ENCODE assay signal across 11 mouse cellular contexts in the genomic region with DNA sequence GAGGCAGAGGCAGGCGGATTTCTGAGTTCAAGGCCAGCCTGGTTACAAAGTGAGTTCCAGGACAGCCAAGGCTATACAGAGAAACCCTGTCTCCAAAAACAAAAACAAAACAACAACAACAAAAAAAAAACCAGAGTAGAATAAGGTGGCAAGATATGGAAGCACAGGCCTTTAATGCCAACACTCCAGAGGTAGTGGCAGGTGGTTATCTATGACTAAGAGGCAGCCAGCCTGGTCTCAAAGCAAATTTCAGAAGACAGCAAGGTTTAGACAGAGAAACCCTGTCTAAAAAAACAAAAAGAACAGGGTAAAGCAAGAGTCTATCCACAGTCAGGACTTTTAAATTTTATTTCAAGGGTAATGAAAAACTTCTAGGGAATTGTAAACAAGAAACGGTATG. TPM values are rescaled to one million over a fixed set of nuclear protein-coding genes. Genes with fewer than 3 reads are reported as not detected.
DNase-seq lines count a peak whose midpoint lies in the region; ATAC-seq and TF ChIP-seq lines count a peak whose summit lies in the region.
"Had no signal": no experiment of that assay in that cellular context is flagged by ENCODE, and none has a peak within 500 bp of the region (broad histone marks: within the 10 kb centered on the region; RNA-seq: fewer than 3 reads in every experiment).

No protein-coding gene starts in this region.

- TF ChIP-seq POLR2A in myocyte (IDR thresholded peaks at IDR 0.05; ENCODE audit: insufficient read length, low read depth), result no peak

- H3K79me2 ChIP-seq in myocyte (ENCODE audit: control insufficient read depth, insufficient read depth), result peaks cover 20% of the 10 kb centered on the region

- ATAC-seq in limb, embryonic 12.5 days (ENCODE audit: insufficient number of reproducible peaks, insufficient read depth, low FRiP score, low TSS enrichment, low read depth), result no peak
- no peak for ATAC-seq in forebrain, embryonic 12.5 days (ENCODE audit: low FRiP score)
- ATAC-seq in limb, embryonic 13.5 days (ENCODE audit: low FRiP score, low read depth), result no peak

- WGBS in limb, embryonic 12.5 days, result 94% methylated on average over 2 of the region's 2 CpGs
- 91% methylated on average over 2 of the region's 2 CpGs for WGBS in limb, embryonic 10.5 days
- WGBS in forebrain, embryonic 12.5 days, result 93% methylated on average over 2 of the region's 2 CpGs
- 97% methylated on average over 2 of the region's 2 CpGs for WGBS in limb, embryonic 13.5 days

- H3K9me3 ChIP-seq in limb, embryonic 12.5 days, result no peaks in the 10 kb centered on the region
- H3K9me3 ChIP-seq in limb, embryonic 10.5 days (replicated peaks), result no peaks in the 10 kb centered on the region
- no peaks in the 10 kb centered on the region for H3K9me3 ChIP-seq in forebrain, embryonic 12.5 days
- no peaks in the 10 kb centered on the region for H3K9me3 ChIP-seq in limb, embryonic 13.5 days

- peaks cover 11% of the 10 kb centered on the region for H3K4me1 ChIP-seq in limb, embryonic 12.5 days (replicated peaks)
- peaks cover 22% of the 10 kb centered on the region for H3K4me1 ChIP-seq in limb, embryonic 10.5 days
- H3K4me1 ChIP-seq in forebrain, embryonic 12.5 days, result peaks cover 19% of the 10 kb centered on the region
- H3K4me1 ChIP-seq in limb, embryonic 13.5 days, result peaks cover 15% of the 10 kb centered on the region

- no peak overlapping the region for H3ac ChIP-seq in myocyte (ENCODE audit: control insufficient read depth, insufficient read length)

- H3K36me3 ChIP-seq in limb, embryonic 12.5 days, result peaks cover 39% of the 10 kb centered on the region
- H3K36me3 ChIP-seq in limb, embryonic 10.5 days, result peaks cover 37% of the 10 kb centered on the region
- H3K36me3 ChIP-seq in forebrain, embryonic 12.5 days (replicated peaks), result peaks cover 37% of the 10 kb centered on the region
- peaks cover 37% of the 10 kb centered on the region for H3K36me3 ChIP-seq in limb, embryonic 13.5 days
- peaks cover 38% of the 10 kb centered on the region for H3K36me3 ChIP-seq in myocyte (ENCODE audit: control insufficient read depth, insufficient read depth)

- no peak for DNase-seq in limb, embryonic 10.5 days (ENCODE audit: low spot score)
- no peak for DNase-seq in thymus, postnatal 4 days
- no peak for DNase-seq in adrenal gland, postnatal 36 days
- DNase-seq: cerebellum, adult 9-10 months; heart, postnatal 4 days; retina, postnatal 1 day; thymus, adult 18-20 months had no signal

- H3K27ac ChIP-seq in limb, embryonic 12.5 days, result no peak overlapping the region
- H3K27ac ChIP-seq in limb, embryonic 10.5 days, result no peak overlapping the region
- H3K27ac ChIP-seq in forebrain, embryonic 12.5 days, result no peak overlapping the region
- H3K27ac ChIP-seq in limb, embryonic 13.5 days, result no peak overlapping the region

- no peak overlapping the region for H3K9ac ChIP-seq in limb, embryonic 12.5 days (replicated peaks)
- no peak overlapping the region for H3K9ac ChIP-seq in forebrain, embryonic 12.5 days
- peak overlapping the region; percentile 81 for H3K9ac ChIP-seq in limb, embryonic 13.5 days

- H3K4me3 ChIP-seq in limb, embryonic 12.5 days (replicated peaks), result no peak overlapping the region
- H3K4me3 ChIP-seq in limb, embryonic 10.5 days, result no peak overlapping the region
- peak overlapping the region; percentile 82 for H3K4me3 ChIP-seq in forebrain, embryonic 12.5 days (replicated peaks)
- H3K4me3 ChIP-seq in limb, embryonic 13.5 days, result peak overlapping the region; percentile 81; the same call in 1 of the 2 replicates
- peak overlapping the region; percentile 33 for H3K4me3 ChIP-seq in myocyte

- H3K27me3 ChIP-seq in limb, embryonic 12.5 days, result no peaks in the 10 kb centered on the region
- H3K27me3 ChIP-seq in limb, embryonic 10.5 days (ENCODE audit: low read depth, poor library complexity, severe bottlenecking), result no peaks in the 10 kb centered on the region
- H3K27me3 ChIP-seq in forebrain, embryonic 12.5 days, result no peaks in the 10 kb centered on the region
- H3K27me3 ChIP-seq in limb, embryonic 13.5 days, result no peaks in the 10 kb centered on the region
- H3K27me3 ChIP-seq in myocyte (ENCODE audit: control insufficient read depth, insufficient read depth, insufficient read length), result no peaks in the 10 kb centered on the region

- peak overlapping the region; percentile 78; the same call in 1 of the 2 replicates for H3K4me2 ChIP-seq in limb, embryonic 12.5 days
- H3K4me2 ChIP-seq in forebrain, embryonic 12.5 days, result peak overlapping the region; percentile 74; the same call in 1 of the 2 replicates
- peak overlapping the region; percentile 82 for H3K4me2 ChIP-seq in limb, embryonic 13.5 days (replicated peaks)
- peak overlapping the region; percentile 79 for H3K4me2 ChIP-seq in myocyte (ENCODE audit: low read depth)

TF ChIP-seq in myocyte, 11 proteins besides CTCF, POLR2A, EP300 and RAD21:
- TF ChIP-seq CEBPB (IDR thresholded peaks at IDR 0.05; ENCODE audit: insufficient read depth, poor library complexity, severe bottlenecking) (no peak), TCF12 (IDR thresholded peaks at IDR 0.05; ENCODE audit: insufficient read depth, poor library complexity, severe bottlenecking) (no peak)

RNA-seq across cellular contexts. Expression of gene Spryd3, which starts 1.3 kb away (rescaled TPM):
- 12.9 and 16.8 TPM in 2 replicates for polyA plus RNA-seq in limb, embryonic 12.5 days (2016; fragmentation: Nextera tagmentation; extraction: Ambion mirVana)
- 12.6 and 14.6 TPM in 2 replicates for polyA plus RNA-seq in limb, embryonic 10.5 days (2016; fragmentation: Nextera tagmentation; extraction: Ambion mirVana)
- 19.1 and 19.6 TPM in 2 replicates for polyA plus RNA-seq in forebrain, embryonic 12.5 days (2016; fragmentation: Nextera tagmentation; extraction: Ambion mirVana)
- 22.9 and 23.2 TPM in 2 replicates for polyA plus RNA-seq in limb, embryonic 13.5 days (2015; fragmentation: Nextera tagmentation; extraction: Ambion mirVana)
- 51.0 TPM for polyA plus RNA-seq in myocyte (2012; fragmentation: generic; extraction: Trizol)
- 10 to 100 TPM; 34.4 to 42.4 TPM for total RNA-seq in adrenal gland, postnatal 36 days (2021)

RNA-seq across cellular contexts. Expression of gene Igfbp6, which starts 9.5 kb away (rescaled TPM):
- 0.96 and 1.2 TPM in 2 replicates for polyA plus RNA-seq in limb, embryonic 12.5 days (2016; fragmentation: Nextera tagmentation; extraction: Ambion mirVana)
- 0.23 and 0.46 TPM in 2 replicates for polyA plus RNA-seq in limb, embryonic 10.5 days (2016; fragmentation: Nextera tagmentation; extraction: Ambion mirVana)
- 0.24 and 0.79 TPM in 2 replicates for polyA plus RNA-seq in forebrain, embryonic 12.5 days (2016; fragmentation: Nextera tagmentation; extraction: Ambion mirVana)
- polyA plus RNA-seq in limb, embryonic 13.5 days (2015; fragmentation: Nextera tagmentation; extraction: Ambion mirVana), result 3.9 and 4.4 TPM in 2 replicates
- polyA plus RNA-seq in myocyte (2012; fragmentation: generic; extraction: Trizol), result 182 TPM
- 10 to 100 TPM; 43.4 to 51.3 TPM for total RNA-seq in adrenal gland, postnatal 36 days (2021)

RNA-seq across cellular contexts. Expression of gene Soat2, which starts 15.6 kb away (rescaled TPM):
- polyA plus RNA-seq in limb, embryonic 12.5 days (2016; fragmentation: Nextera tagmentation; extraction: Ambion mirVana), result 0.15 TPM in 1 of 2 replicates, not detected in the other
- 0.06 and 0.24 TPM in 2 replicates for polyA plus RNA-seq in limb, embryonic 10.5 days (2016; fragmentation: Nextera tagmentation; extraction: Ambion mirVana)
- 0.08 TPM in 1 of 2 replicates, not detected in the other for polyA plus RNA-seq in forebrain, embryonic 12.5 days (2016; fragmentation: Nextera tagmentation; extraction: Ambion mirVana)
- polyA plus RNA-seq in limb, embryonic 13.5 days (2015; fragmentation: Nextera tagmentation; extraction: Ambion mirVana), result 0.20 and 0.27 TPM in 2 replicates
- 0.43 TPM for polyA plus RNA-seq in myocyte (2012; fragmentation: generic; extraction: Trizol)
- total RNA-seq in adrenal gland, postnatal 36 days (2021), result under 1 TPM; 0.40 to 0.49 TPM

RNA-seq across cellular contexts. Expression of gene Tns2, which starts 34.5 kb away (rescaled TPM):
- polyA plus RNA-seq in limb, embryonic 12.5 days (2016; fragmentation: Nextera tagmentation; extraction: Ambion mirVana), result 16.6 and 22.6 TPM in 2 replicates
- polyA plus RNA-seq in limb, embryonic 10.5 days (2016; fragmentation: Nextera tagmentation; extraction: Ambion mirVana), result 13.0 and 18.6 TPM in 2 replicates
- 7.9 and 8.2 TPM in 2 replicates for polyA plus RNA-seq in forebrain, embryonic 12.5 days (2016; fragmentation: Nextera tagmentation; extraction: Ambion mirVana)
- polyA plus RNA-seq in limb, embryonic 13.5 days (2015; fragmentation: Nextera tagmentation; extraction: Ambion mirVana), result 39.8 and 45.3 TPM in 2 replicates
- 128 TPM for polyA plus RNA-seq in myocyte (2012; fragmentation: generic; extraction: Trizol)
- 10 to 100 TPM; 68.4 to 87.6 TPM for total RNA-seq in adrenal gland, postnatal 36 days (2021)

Comparison
In these comparisons a context has a peak if more than half of its experiments do, and no peak if none do; other contexts are left out.
1. H3K4me3 ChIP-seq: peak in forebrain, embryonic 12.5 days (single experiment), limb, embryonic 13.5 days (single experiment) and myocyte (single experiment); none in limb, embryonic 12.5 days (single experiment) and limb, embryonic 10.5 days (single experiment).
2. RNA of gene Igfbp6, which starts 9.5 kb away (polyA plus RNA-seq): 182 TPM in myocyte (single experiment); 3.9 to 4.4 TPM in limb, embryonic 13.5 days, 0.96 to 1.2 TPM in limb, embryonic 12.5 days, 0.24 to 0.79 TPM in forebrain, embryonic 12.5 days and 0.23 to 0.46 TPM in limb, embryonic 10.5 days; every median in the first group is over 10 times any median in the second.
3. Peak in every context shown above with its lines, with median percentiles within 50 percentile points of each other: H3K4me2 ChIP-seq.